Mouse (Mus musculus) liver, postnatal 0 days (tissue): ENCODE measurements at regions not wholly inside any gene's neighbourhood (a gene's known extent, or its start where the extent isn't known, plus 50 kb on each side); places are given as distances from the start of the nearest gene placed in this dataset.

Experiments
- CTCF ChIP-seq: sonication (generic); IDR thresholded peaks from 2 replicates; pipeline ENCODE4 v1.5.1; 2016; ENCODE audit warnings: antibody characterized with exemption, low read depth
- EP300 ChIP-seq: IDR thresholded peaks from 2 replicates; pipeline ENCODE4 v1.6.1; 2016; ENCODE audit warnings: antibody characterized with exemption, low read depth, mild to moderate bottlenecking

GRCm38 (mm10) chr6:51017260-51017999, 363.2 kb upstream of the Npvf start:
- no peak for TF ChIP-seq EP300
- no peak for TF ChIP-seq CTCF
